Mouse (Mus musculus): ENCODE results near the gene Pck2. TPM values are rescaled to one million over a fixed set of nuclear protein-coding genes. Genes with fewer than 3 reads are reported as not detected.

The Pck2 gene
- polyA plus RNA-seq, 1 experiment from 2014 or later: 17.8 TPM

DNA sequence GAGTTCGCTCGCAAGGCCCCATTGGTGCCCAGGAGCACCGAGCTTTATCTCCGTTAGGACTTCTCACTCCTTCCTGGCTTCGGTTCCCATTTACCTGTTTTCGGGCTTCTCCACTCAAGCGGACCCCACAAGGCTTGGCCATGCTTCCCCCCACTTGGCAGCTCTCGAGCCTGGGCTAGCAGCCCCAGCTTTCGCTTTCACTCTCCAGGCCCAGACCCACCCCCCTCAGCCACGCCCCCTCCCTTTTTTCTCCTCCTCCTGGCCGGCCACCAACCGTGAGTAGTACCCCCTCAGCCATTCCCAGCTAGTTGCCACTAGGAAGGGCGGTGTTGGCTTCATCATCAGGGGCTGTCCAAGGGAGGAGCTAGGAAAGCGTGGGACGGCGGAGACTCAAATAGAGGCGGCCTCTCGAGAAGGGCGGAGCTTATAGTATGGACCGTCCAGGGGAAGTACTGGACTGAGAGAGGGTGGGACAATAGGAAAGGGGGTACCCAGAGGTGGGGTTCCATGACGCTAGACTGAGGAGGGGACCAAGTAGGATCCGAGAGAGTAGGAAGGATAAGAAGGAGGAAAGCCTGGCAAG lies 50.8 kb downstream of the Pck2 start, which contains the start of gene Psme2:
TSS of gene Psme2 (minus strand) at position 366 of the 583 bp plus-strand sequence.
- under 1% methylated on average over 22 of the region's 22 CpGs for WGBS

GRCm38 (mm10) chr14:55591331-55591891 lies 51.3 kb downstream of the Pck2 start, which contains the start of gene Rnf31:
Gene Rnf31, plus strand, starts transcription at chr14:55591708.
- WGBS: 0% methylated on average over 33 of the region's 33 CpGs
- Histone ChIP-seq H3K27ac (ENCODE audit: low read depth, low read length) (peak within 1 kb of the TSS; percentile 81), H3K9me3 (ENCODE audit: control insufficient read depth, low read length) (no peaks in the 10 kb centered on the region), H3K4me1 (replicated peaks; ENCODE audit: control insufficient read depth, insufficient read depth, low read length) (peaks cover 14% of the 10 kb centered on the region; the same call in 1 of the 2 replicates), H3K4me2 (ENCODE audit: low read depth, low read length, severe bottlenecking) (peak within 1 kb of the TSS; percentile 97), H3K4me3 (ENCODE audit: low read depth, low read length) (peak within 1 kb of the TSS; percentile 88), H3K27me3 (ENCODE audit: control insufficient read depth, insufficient read depth, low read length) (no peaks in the 10 kb centered on the region), H3K36me3 (ENCODE audit: control insufficient read depth, insufficient read depth, low read length) (peaks cover 5% of the 10 kb centered on the region), H3K9ac (ENCODE audit: low read length) (peak within 1 kb of the TSS; percentile 82)
- DNase-seq (ENCODE audit: low spot score) (peak; percentile 93), ATAC-seq (replicated peaks; ENCODE audit: low FRiP score) (peak; percentile 90)

More for the DNA sequence above, 50.8 kb downstream of the Pck2 start, which contains the start of gene Psme2:
- Histone ChIP-seq H3K4me3 (ENCODE audit: low read depth, low read length) (peak within 1 kb of the TSS; percentile 88), H3K36me3 (ENCODE audit: control insufficient read depth, insufficient read depth, low read length) (peaks cover 1% of the 10 kb centered on the region), H3K27ac (ENCODE audit: low read depth, low read length) (peak within 1 kb of the TSS; percentile 81), H3K27me3 (ENCODE audit: control insufficient read depth, insufficient read depth, low read length) (no peaks in the 10 kb centered on the region), H3K4me1 (replicated peaks; ENCODE audit: control insufficient read depth, insufficient read depth, low read length) (peaks cover 14% of the 10 kb centered on the region; the same call in 1 of the 2 replicates), H3K9ac (ENCODE audit: low read length) (peak within 1 kb of the TSS; percentile 82), H3K9me3 (ENCODE audit: control insufficient read depth, low read length) (no peaks in the 10 kb centered on the region), H3K4me2 (ENCODE audit: low read depth, low read length, severe bottlenecking) (peak within 1 kb of the TSS; percentile 97)
- DNase-seq (ENCODE audit: low spot score) (peak; percentile 95), ATAC-seq (replicated peaks; ENCODE audit: low FRiP score) (peak; percentile 96)

GRCm38 (mm10) chr14:55592226-55592625 lies 52.2 kb downstream of the Pck2 start:
- DNase-seq (ENCODE audit: low spot score): no peak
- WGBS: 5% methylated on average over 16 of the region's 16 CpGs
- ATAC-seq (replicated peaks; ENCODE audit: low FRiP score): no peak
- Histone ChIP-seq H3K4me1 (replicated peaks; ENCODE audit: control insufficient read depth, insufficient read depth, low read length) (peaks cover 14% of the 10 kb centered on the region; the same call in 1 of the 2 replicates), H3K9ac (ENCODE audit: low read length) (peak overlapping the region; percentile 82), H3K27ac (ENCODE audit: low read depth, low read length) (no peak overlapping the region), H3K9me3 (ENCODE audit: control insufficient read depth, low read length) (no peaks in the 10 kb centered on the region), H3K4me2 (ENCODE audit: low read depth, low read length, severe bottlenecking) (peak overlapping the region; percentile 97), H3K4me3 (ENCODE audit: low read depth, low read length) (peak overlapping the region; percentile 88), H3K36me3 (ENCODE audit: control insufficient read depth, insufficient read depth, low read length) (peaks cover 5% of the 10 kb centered on the region), H3K27me3 (ENCODE audit: control insufficient read depth, insufficient read depth, low read length) (no peaks in the 10 kb centered on the region)

- no peak overlapping the region for H3K9ac ChIP-seq (ENCODE audit: low read length)
- H3K4me2 ChIP-seq (ENCODE audit: low read depth, low read length, severe bottlenecking): no peak overlapping the region
- no peaks in the 10 kb centered on the region for H3K9me3 ChIP-seq (ENCODE audit: control insufficient read depth, low read length)
- H3K27ac ChIP-seq (ENCODE audit: low read depth, low read length): no peak overlapping the region
- ATAC-seq (replicated peaks; ENCODE audit: low FRiP score) (no peak), DNase-seq (ENCODE audit: low spot score) (no peak)
- H3K36me3 ChIP-seq (ENCODE audit: control insufficient read depth, insufficient read depth, low read length): peaks cover 5% of the 10 kb centered on the region
- WGBS: 82% methylated on average over 13 of the region's 13 CpGs
- no peak overlapping the region for H3K4me3 ChIP-seq (ENCODE audit: low read depth, low read length)
- no peaks in the 10 kb centered on the region for H3K27me3 ChIP-seq (ENCODE audit: control insufficient read depth, insufficient read depth, low read length)
- peaks cover 7% of the 10 kb centered on the region; the same call in 1 of the 2 replicates for H3K4me1 ChIP-seq (replicated peaks; ENCODE audit: control insufficient read depth, insufficient read depth, low read length)
These were observed 56.1 kb downstream of the Pck2 start for GRCm38 (mm10) chr14:55596036-55596690.

GRCm38 (mm10) chr14:55598521-55599390 lies 58.7 kb downstream of the Pck2 start:
- no peak for ATAC-seq (replicated peaks; ENCODE audit: low FRiP score)
- H3K36me3 ChIP-seq (ENCODE audit: control insufficient read depth, insufficient read depth, low read length): peaks cover 8% of the 10 kb centered on the region
- no peak overlapping the region for H3K4me3 ChIP-seq (ENCODE audit: low read depth, low read length)
- H3K4me2 ChIP-seq (ENCODE audit: low read depth, low read length, severe bottlenecking): no peak overlapping the region
- H3K4me1 ChIP-seq (replicated peaks; ENCODE audit: control insufficient read depth, insufficient read depth, low read length): no peaks in the 10 kb centered on the region; the same call in 1 of the 2 replicates
- 94% methylated on average over 21 of the region's 21 CpGs for whole genome bisulfite sequencing
- DNase-seq (ENCODE audit: low spot score): no peak
- H3K9ac ChIP-seq (ENCODE audit: low read length): no peak overlapping the region
- H3K27me3 ChIP-seq (ENCODE audit: control insufficient read depth, insufficient read depth, low read length): no peaks in the 10 kb centered on the region
- H3K9me3 ChIP-seq (ENCODE audit: control insufficient read depth, low read length): no peaks in the 10 kb centered on the region
- no peak overlapping the region for H3K27ac ChIP-seq (ENCODE audit: low read depth, low read length)

Other genes starting within 250 kb of the Pck2 start
- gene Dhrs4, start 61.5 kb upstream of the Pck2 start, polyA plus RNA-seq (2014; fragmentation: Nextera tagmentation; extraction: Ambion mirVana): 30.2 and 36.5 TPM in 2 replicates
- gene Carmil3, start 49.6 kb upstream of the Pck2 start, polyA plus RNA-seq (2014; fragmentation: Nextera tagmentation; extraction: Ambion mirVana): 13.3 and 14.6 TPM in 2 replicates
- gene Cpne6, start 29.8 kb upstream of the Pck2 start, polyA plus RNA-seq (2014; fragmentation: Nextera tagmentation; extraction: Ambion mirVana): 0.21 and 0.28 TPM in 2 replicates
- gene Nrl, start 15.3 kb upstream of the Pck2 start, polyA plus RNA-seq (2014; fragmentation: Nextera tagmentation; extraction: Ambion mirVana): not detected in 2 replicates
- 74.2 and 74.6 TPM in 2 replicates for gene Dcaf11, start 19.7 kb downstream of the Pck2 start, polyA plus RNA-seq (2014; fragmentation: Nextera tagmentation; extraction: Ambion mirVana)
- 0.71 TPM in 1 of 2 replicates, not detected in the other for gene A730061H03Rik, start 20.1 kb downstream of the Pck2 start, polyA plus RNA-seq (2014; fragmentation: Nextera tagmentation; extraction: Ambion mirVana)
- not detected in 2 replicates for gene Fitm1, start 35.4 kb downstream of the Pck2 start, polyA plus RNA-seq (2014; fragmentation: Nextera tagmentation; extraction: Ambion mirVana)
- gene Psme1, start 37.9 kb downstream of the Pck2 start, polyA plus RNA-seq (2014; fragmentation: Nextera tagmentation; extraction: Ambion mirVana): 100 and 105 TPM in 2 replicates
- gene Emc9, start 45.0 kb downstream of the Pck2 start, polyA plus RNA-seq (2014; fragmentation: Nextera tagmentation; extraction: Ambion mirVana): 3.4 and 4.7 TPM in 2 replicates
- 178 and 187 TPM in 2 replicates for gene Psme2, start 50.8 kb downstream of the Pck2 start, polyA plus RNA-seq (2014; fragmentation: Nextera tagmentation; extraction: Ambion mirVana)
- 13.7 and 18.1 TPM in 2 replicates for gene Rnf31, start 51.4 kb downstream of the Pck2 start, polyA plus RNA-seq (2014; fragmentation: Nextera tagmentation; extraction: Ambion mirVana)
- 6.5 and 8.6 TPM in 2 replicates for gene Irf9, start 63.3 kb downstream of the Pck2 start, polyA plus RNA-seq (2014; fragmentation: Nextera tagmentation; extraction: Ambion mirVana)
- 4.8 and 5.5 TPM in 2 replicates for gene Rec8, start 77.8 kb downstream of the Pck2 start, polyA plus RNA-seq (2014; fragmentation: Nextera tagmentation; extraction: Ambion mirVana)
- gene Ipo4, start 95.7 kb downstream of the Pck2 start, polyA plus RNA-seq (2014; fragmentation: Nextera tagmentation; extraction: Ambion mirVana): 77.2 and 104 TPM in 2 replicates
- gene Gm49378, start 97.6 kb downstream of the Pck2 start, polyA plus RNA-seq (2014; fragmentation: Nextera tagmentation; extraction: Ambion mirVana): 3.4 and 4.0 TPM in 2 replicates
- gene Tm9sf1, start 103.5 kb downstream of the Pck2 start, polyA plus RNA-seq (2014; fragmentation: Nextera tagmentation; extraction: Ambion mirVana): 77.1 and 78.4 TPM in 2 replicates
- gene Tssk4, start 109.9 kb downstream of the Pck2 start, polyA plus RNA-seq (2014; fragmentation: Nextera tagmentation; extraction: Ambion mirVana): 0.76 and 0.99 TPM in 2 replicates
- 61.9 and 62.3 TPM in 2 replicates for gene Mdp1, start 120.2 kb downstream of the Pck2 start, polyA plus RNA-seq (2014; fragmentation: Nextera tagmentation; extraction: Ambion mirVana)
- 59.7 and 62.5 TPM in 2 replicates for gene Gmpr2, start 131.7 kb downstream of the Pck2 start, polyA plus RNA-seq (2014; fragmentation: Nextera tagmentation; extraction: Ambion mirVana)
- gene Nedd8, start 131.9 kb downstream of the Pck2 start, polyA plus RNA-seq (2014; fragmentation: Nextera tagmentation; extraction: Ambion mirVana): 583 and 616 TPM in 2 replicates
- 73.8 and 74.8 TPM in 2 replicates for gene Tinf2, start 141.6 kb downstream of the Pck2 start, polyA plus RNA-seq (2014; fragmentation: Nextera tagmentation; extraction: Ambion mirVana)
- 0.21 and 1.4 TPM in 2 replicates for gene Tgm1, start 173.7 kb downstream of the Pck2 start, polyA plus RNA-seq (2014; fragmentation: Nextera tagmentation; extraction: Ambion mirVana)
- 23.4 and 27.1 TPM in 2 replicates for gene Rabggta, start 182.0 kb downstream of the Pck2 start, polyA plus RNA-seq (2014; fragmentation: Nextera tagmentation; extraction: Ambion mirVana)
- 63.6 and 76.7 TPM in 2 replicates for gene Dhrs1, start 205.4 kb downstream of the Pck2 start, polyA plus RNA-seq (2014; fragmentation: Nextera tagmentation; extraction: Ambion mirVana)
- gene Nop9, start 205.4 kb downstream of the Pck2 start, polyA plus RNA-seq (2014; fragmentation: Nextera tagmentation; extraction: Ambion mirVana): 54.2 and 57.4 TPM in 2 replicates
- not detected in 2 replicates for gene Cideb, start 218.2 kb downstream of the Pck2 start, polyA plus RNA-seq (2014; fragmentation: Nextera tagmentation; extraction: Ambion mirVana)
- 0.32 and 0.43 TPM in 2 replicates for gene Ltb4r2, start 221.2 kb downstream of the Pck2 start, polyA plus RNA-seq (2014; fragmentation: Nextera tagmentation; extraction: Ambion mirVana)
- 0.45 TPM in 1 of 2 replicates, not detected in the other for gene Ltb4r1, start 225.7 kb downstream of the Pck2 start, polyA plus RNA-seq (2014; fragmentation: Nextera tagmentation; extraction: Ambion mirVana)
- gene Adcy4, start 243.8 kb downstream of the Pck2 start, polyA plus RNA-seq (2014; fragmentation: Nextera tagmentation; extraction: Ambion mirVana): 6.1 and 7.2 TPM in 2 replicates
- 6.6 and 9.7 TPM in 2 replicates for gene Ripk3, start 248.6 kb downstream of the Pck2 start, polyA plus RNA-seq (2014; fragmentation: Nextera tagmentation; extraction: Ambion mirVana)

Measured in forebrain, embryonic 11.5 days (tissue).